Mouse (Mus musculus) midbrain, embryonic 11.5 days (tissue): Measurements from ENCODE around the gene Arid2. TPM values are rescaled to one million over a fixed set of nuclear protein-coding genes. Genes with fewer than 3 reads are reported as not detected.

Experiments
- ATAC-seq: fragments of 200-750 bp; cut with Nextera tagmentation; 2 replicates; pipeline ENCODE4 v1.8.0; 2017; ENCODE audit warnings: moderate TSS enrichment, moderate library complexity; ENCODE audit not compliant: low FRiP score
- DNase-seq: peaks from one replicate; pipeline ENCODE4 v3.0.0; 2015; ENCODE audit warnings: low spot score; ENCODE audit errors: missing footprints
- H3K27ac ChIP-seq: fragments of 300-500 bp; sonication (generic); 2 replicates; pipeline ENCODE4 v1.5.1; 2014; ENCODE audit warnings: low read depth, low read length
- H3K27me3 ChIP-seq: fragments of 300-500 bp; sonication (generic); 2 replicates; pipeline ENCODE4 v1.6.1; 2014; ENCODE audit warnings: mild to moderate bottlenecking, low read length, moderate library complexity, mixed read lengths; ENCODE audit not compliant: control insufficient read depth, insufficient read depth
- H3K36me3 ChIP-seq: fragments of 300-500 bp; sonication (generic); 2 replicates; pipeline ENCODE4 v1.6.1; 2014; ENCODE audit warnings: mild to moderate bottlenecking, low read length, moderate library complexity, mixed read lengths; ENCODE audit not compliant: control insufficient read depth, insufficient read depth
- H3K4me1 ChIP-seq: fragments of 300-500 bp; sonication (generic); 2 replicates; pipeline ENCODE4 v1.6.1; 2014; ENCODE audit warnings: low read length; ENCODE audit not compliant: control insufficient read depth, insufficient read depth
- H3K4me2 ChIP-seq: fragments of 300-500 bp; sonication (generic); 2 replicates; pipeline ENCODE4 v1.6.1; 2014; ENCODE audit warnings: mild to moderate bottlenecking, moderate library complexity
- H3K4me3 ChIP-seq: fragments of 300-500 bp; sonication (generic); 2 replicates; pipeline ENCODE4 v1.5.1; 2014; ENCODE audit warnings: low read depth, low read length
- H3K9ac ChIP-seq: fragments of 300-500 bp; sonication (generic); 2 replicates; pipeline ENCODE4 v1.6.1; 2014; ENCODE audit warnings: low read length
- H3K9me3 ChIP-seq: fragments of 300-500 bp; sonication (generic); 2 replicates; pipeline ENCODE4 v1.6.1; 2016; ENCODE audit warnings: low read length; ENCODE audit not compliant: control insufficient read depth
- WGBS: fragments of 180-500 bp; shearing (Covaris S2); extraction: QIAGEN DNeasy Blood & Tissue Kit; methylation state at CpG from one replicate; pipeline ENCODE4 v1.1.7; 2014; 5-methylcytosine and 5-hydroxymethylcytosine counted together
- microRNA-seq: library from miRNA; unstranded; fragments of <30 nt; microRNA quantifications from one replicate; pipeline ENCODE4, GENCODE M21; 2017
- polyA plus RNA-seq: library from polyadenylated mRNA; unstranded; fragments of >200 nt; fragmentation: Nextera tagmentation; extraction: Ambion mirVana; gene quantifications from 2 replicates; pipeline ENCODE4 v1.2.1, GENCODE M21; 2014

The Arid2 gene
- polyA plus RNA-seq, 1 experiment from 2014 or later, result 34.8 TPM

DNA sequence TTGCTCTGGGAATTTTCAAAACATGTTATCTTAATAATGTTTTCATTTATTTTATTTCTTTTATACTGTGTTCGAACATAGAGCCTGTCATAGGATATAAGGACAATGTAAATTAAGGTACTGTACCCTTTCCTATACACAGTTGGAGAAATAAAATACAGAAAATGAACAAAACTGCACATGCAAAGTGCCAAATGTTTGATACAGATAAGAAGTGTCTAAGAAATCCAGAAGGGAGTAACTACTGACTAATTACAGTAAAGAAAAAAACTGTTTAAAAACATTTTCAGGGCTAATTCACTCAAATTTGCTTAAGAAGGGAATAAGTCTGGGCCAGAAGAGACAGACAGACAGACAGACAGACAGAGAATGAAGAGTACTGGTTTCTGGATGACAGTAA is 166.0 kb downstream of the Arid2 start:
- 97% methylated on average over 1 of the region's 1 CpGs for WGBS
- Histone ChIP-seq H3K4me3 (no peak overlapping the region), H3K9me3 (no peaks in the 10 kb centered on the region), H3K4me2 (no peak overlapping the region), H3K9ac (no peak overlapping the region), H3K27ac (no peak overlapping the region), H3K36me3 (peaks cover 6% of the 10 kb centered on the region; the same call in 1 of the 2 replicates), H3K27me3 (no peaks in the 10 kb centered on the region), H3K4me1 (no peaks in the 10 kb centered on the region; the same call in 1 of the 2 replicates)
- ATAC-seq (no peak), DNase-seq (no peak)

Small RNAs within 50 kb of the gene (microRNA-seq; reads per million reads assigned to microRNA genes)
- gene Gm25397, result not detected

Other genes with a start within 250 kb of the Arid2 start
- gene Scaf11, start 173.3 kb downstream of the Arid2 start, polyA plus RNA-seq, result 101 and 105 TPM in 2 replicates